Mouse (Mus musculus): ENCODE measurements around the gene Cmip.

- TF ChIP-seq CTCF (IDR thresholded peaks at IDR 0.05; ENCODE audit: borderline replicate concordance, insufficient read depth, low read length) (no peak), POLR2A (IDR thresholded peaks at IDR 0.05; ENCODE audit: low read depth, low read length) (no peak)
These were observed 5.7 kb upstream of the Cmip start for GRCm38 (mm10) chr8:117251086-117251681.
